Mouse (Mus musculus) frontal cortex, adult 2 months (tissue): ENCODE data around the gene Pacrg. TPM values are rescaled to one million over a fixed set of nuclear protein-coding genes. Genes with fewer than 3 reads are reported as not detected.

Experiments
- DNase-seq, 2 experiments: peaks; one replicate each; pipeline ENCODE4 v3.0.0; 2022; ENCODE audit warnings: low spot score in 1 of 2; ENCODE audit errors: extremely low spot score in 1 of 2
- polyA plus RNA-seq: library from polyadenylated mRNA; depleted of rRNA; stranded (reverse); fragments of >200 nt; gene quantifications from 2 replicates; pipeline ENCODE4 v1.2.3, GENCODE M21; 2012

The Pacrg gene
- polyA plus RNA-seq, 1 experiment: 25.2 TPM

GRCm38 (mm10) chr17:10500795-10501432 lies 339.2 kb downstream of the Pacrg start:
- no peak for DNase-seq

- DNase-seq: no peak
Measured at GRCm38 (mm10) chr17:10498935-10499655, 341.0 kb downstream of the Pacrg start.

GRCm38 (mm10) chr17:10497781-10498420 lies 342.2 kb downstream of the Pacrg start:
- DNase-seq: no peak

- DNase-seq: no peak
Measured at GRCm38 (mm10) chr17:10496066-10496465, 344.0 kb downstream of the Pacrg start.

- DNase-seq: no peak
Measured at GRCm38 (mm10) chr17:10495588-10495987, 344.5 kb downstream of the Pacrg start.

GRCm38 (mm10) chr17:10493124-10493523 lies 347.0 kb downstream of the Pacrg start:
- peak; percentile 31 to 57 for DNase-seq

- DNase-seq: no peak
Measured at GRCm38 (mm10) chr17:10490374-10491169, 349.5 kb downstream of the Pacrg start.

- no peak for DNase-seq
Measured at GRCm38 (mm10) chr17:10488873-10489272, 351.2 kb downstream of the Pacrg start.

- peak; percentile 28 to 42 for DNase-seq
Measured at GRCm38 (mm10) chr17:10483945-10484546, 356.1 kb downstream of the Pacrg start.

- no peak for DNase-seq
Measured at GRCm38 (mm10) chr17:10481081-10481480, 359.0 kb downstream of the Pacrg start.

GRCm38 (mm10) chr17:10479020-10479707 lies 360.9 kb downstream of the Pacrg start:
- no peak for DNase-seq

GRCm38 (mm10) chr17:10478377-10478776 lies 361.7 kb downstream of the Pacrg start:
- DNase-seq: no peak

- DNase-seq: no peak
Measured at GRCm38 (mm10) chr17:10476807-10477206, 363.3 kb downstream of the Pacrg start.

GRCm38 (mm10) chr17:10474972-10475371 lies 365.1 kb downstream of the Pacrg start:
- DNase-seq: no peak

GRCm38 (mm10) chr17:10473826-10474384 lies 366.2 kb downstream of the Pacrg start:
- no peak for DNase-seq

GRCm38 (mm10) chr17:10473175-10473574 lies 366.9 kb downstream of the Pacrg start:
- DNase-seq: no peak

- DNase-seq: no peak
Measured at GRCm38 (mm10) chr17:10469874-10470568, 370.1 kb downstream of the Pacrg start.

- no peak for DNase-seq
Measured at GRCm38 (mm10) chr17:10467102-10467501, 373.0 kb downstream of the Pacrg start.

- DNase-seq: no peak
Measured at GRCm38 (mm10) chr17:10465467-10465866, 374.6 kb downstream of the Pacrg start.
